Mouse (Mus musculus) heart, postnatal 36 days (tissue): Measurements from ENCODE around the gene Sgms1. TPM values are rescaled to one million over a fixed set of nuclear protein-coding genes. Genes with fewer than 3 reads are reported as not detected.
A peak's percentile ranks its signal among the peaks of the same experiment; 100 is the strongest.

Experiments used
- DNase-seq, 2 experiments: peaks; one replicate each; pipeline ENCODE4 v3.0.0; 2021 to 2022
- intact Hi-C: fragments of 180-260 bp; cut with DNase I; formaldehyde crosslinking; loops from one replicate; pipeline ENCODE4 v1.15.1; 2025
- total RNA-seq, 2 experiments: library from RNA; stranded (reverse); gene quantifications; 2 replicates each; pipeline ENCODE4 v1.2.3; 2021

Gene Sgms1
- total RNA-seq, 2 experiments from 2014 or later: 60.2 to 76.0 TPM

GRCm38 (mm10) chr19:32196976-32197819 lies 192.3 kb downstream of the Sgms1 start:
- peak in 1 of 2 experiments; percentile 34 for DNase-seq
- intact Hi-C loops: loop anchor here (5.0 kb wide), 1 partner anchor 190 kb away; the partner anchor contains the start of gene Sgms1

- peak in 1 of 2 experiments; percentile 48 for DNase-seq
- intact Hi-C loops: loop anchor here (5.0 kb wide), 1 partner anchor 191 kb away; the partner anchor contains the start of gene Sgms1
These were observed 193.3 kb downstream of the Sgms1 start for GRCm38 (mm10) chr19:32196222-32196621.

DNA sequence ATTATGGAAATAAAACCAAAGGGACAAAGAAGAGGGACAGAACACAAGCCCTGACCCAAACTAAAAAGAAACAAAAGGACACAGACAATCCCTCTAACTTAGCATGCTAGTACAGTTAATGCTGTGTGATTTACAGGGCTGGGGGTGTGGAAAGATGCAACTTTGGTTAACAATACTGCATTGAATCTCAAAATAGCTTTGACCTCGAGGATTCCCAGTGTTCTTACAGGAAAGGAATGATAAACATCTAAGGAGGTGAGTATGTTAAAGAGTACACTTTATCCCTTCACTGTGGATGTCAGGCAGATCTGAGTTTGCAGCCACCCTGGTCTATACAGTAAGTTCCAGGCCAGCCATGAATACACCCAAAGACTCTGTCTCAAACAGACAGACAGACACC lies 194.7 kb downstream of the Sgms1 start:
- no peak for DNase-seq
- intact Hi-C loops: loop anchor here (5.0 kb wide), 1 partner anchor 192 kb away; the partner anchor contains the start of gene Sgms1

GRCm38 (mm10) chr19:32194074-32194473 lies 195.4 kb downstream of the Sgms1 start:
- intact Hi-C loops: no loop called here
- no peak for DNase-seq

DNA sequence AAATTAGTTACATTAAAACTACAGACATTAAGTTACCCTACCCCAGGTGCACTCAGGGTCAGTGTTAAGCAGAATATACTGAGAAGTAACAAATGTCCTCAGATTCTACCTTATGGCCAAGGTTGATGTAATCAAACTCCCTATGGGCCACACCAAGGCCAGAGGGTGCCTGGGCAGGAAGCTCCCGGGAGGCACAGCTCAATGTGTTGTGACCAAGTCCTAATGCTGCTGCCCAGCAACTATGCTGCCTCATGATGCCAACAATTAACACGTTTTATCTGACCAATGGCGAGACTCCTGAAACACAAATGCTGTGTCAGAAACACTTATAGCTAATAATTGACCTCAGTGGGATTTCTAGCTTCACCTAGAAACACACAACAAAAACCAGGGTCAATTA lies 197.9 kb downstream of the Sgms1 start:
- intact Hi-C loops: no loop called here
- no peak for DNase-seq

- intact Hi-C loops: no loop called here
- no peak for DNase-seq
These were observed 199.6 kb downstream of the Sgms1 start for GRCm38 (mm10) chr19:32189961-32190360.

- intact Hi-C loops: no loop called here
- no peak for DNase-seq
These were observed 200.5 kb downstream of the Sgms1 start for GRCm38 (mm10) chr19:32189036-32189436.

- DNase-seq: peak in 1 of 2 experiments; percentile 54
- intact Hi-C loops: no loop called here
These were observed 202.9 kb downstream of the Sgms1 start for GRCm38 (mm10) chr19:32186594-32187092.

DNA sequence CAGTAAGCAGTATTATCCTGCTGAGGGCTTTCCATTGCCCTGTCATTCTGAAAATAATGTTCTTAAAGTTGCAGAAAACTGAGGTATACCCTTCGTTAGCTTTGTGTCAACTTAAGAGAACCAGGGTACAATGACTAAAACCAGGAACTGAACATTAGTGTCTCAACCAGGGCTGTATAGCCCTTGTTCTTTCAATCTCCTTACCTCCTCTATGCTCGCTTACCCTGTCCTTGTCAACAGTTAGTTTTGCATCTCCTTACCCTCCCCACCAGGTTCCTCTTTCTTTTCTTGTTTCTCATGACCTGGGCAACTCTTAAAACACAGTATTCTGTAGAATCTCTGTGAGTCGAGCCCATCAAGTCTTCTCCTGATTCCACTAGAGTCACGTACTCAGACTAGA lies 206.5 kb downstream of the Sgms1 start:
- DNase-seq: no peak
- intact Hi-C loops: loop anchor here (2.0 kb wide), 1 partner anchor 122 kb away; no protein-coding TSS in a partner anchor

- intact Hi-C loops: loop anchor here (2.0 kb wide), 1 partner anchor 122 kb away; no protein-coding TSS in a partner anchor
These were observed 207.0 kb downstream of the Sgms1 start for GRCm38 (mm10) chr19:32182471-32182870.

GRCm38 (mm10) chr19:32181721-32182394 lies 207.7 kb downstream of the Sgms1 start:
- peak in 1 of 2 experiments; percentile 56 for DNase-seq
- intact Hi-C loops: loop anchor here (2.0 kb wide), 1 partner anchor 123 kb away; no protein-coding TSS in a partner anchor

More at GRCm38 (mm10) chr19:32182471-32182870, 207.0 kb downstream of the Sgms1 start:
- no peak for DNase-seq

DNA sequence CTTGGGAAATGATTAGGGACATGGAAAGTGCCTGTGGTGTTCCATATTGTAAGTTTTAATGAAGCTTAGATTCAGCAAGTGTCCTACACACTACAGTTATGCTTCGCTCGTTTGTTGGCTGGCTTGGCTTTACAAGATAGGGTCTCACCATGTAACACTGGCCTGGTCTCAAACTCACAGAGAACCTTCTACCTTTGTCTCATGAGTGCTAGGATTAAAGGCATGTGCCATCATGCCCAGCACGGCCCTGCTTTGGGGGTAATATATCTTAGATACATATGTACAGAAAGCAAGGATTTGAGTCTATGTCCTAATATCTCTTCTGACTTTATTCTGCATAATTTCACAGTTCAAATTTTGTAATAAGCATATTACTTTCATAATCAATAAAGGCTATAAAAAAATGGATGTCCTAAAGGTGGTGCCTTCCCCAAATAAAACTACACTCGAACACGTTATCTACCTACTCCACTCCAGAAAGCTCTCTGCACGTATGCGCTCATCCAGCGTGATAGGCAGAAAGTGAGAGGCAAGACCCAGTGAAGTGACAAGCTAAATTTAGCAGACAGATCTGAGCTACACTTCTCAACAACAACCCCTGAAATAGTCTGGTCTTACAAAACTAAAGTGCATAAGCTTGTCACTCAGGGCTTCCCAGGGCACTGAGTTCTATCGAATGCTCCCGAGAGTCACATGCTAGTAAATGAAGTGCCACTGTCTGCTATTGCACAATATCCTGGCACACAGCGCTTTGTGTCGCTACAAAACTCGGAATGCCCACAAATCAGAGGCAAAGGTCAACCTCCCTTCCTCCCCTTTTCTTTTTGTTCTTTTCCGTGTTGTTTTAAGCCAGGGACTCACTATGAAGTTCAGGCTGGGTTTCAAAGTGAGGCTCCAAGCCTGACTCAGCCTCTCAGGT lies 208.5 kb downstream of the Sgms1 start:
- intact Hi-C loops: no loop called here
- DNase-seq: peak; percentile 67 to 73

DNA sequence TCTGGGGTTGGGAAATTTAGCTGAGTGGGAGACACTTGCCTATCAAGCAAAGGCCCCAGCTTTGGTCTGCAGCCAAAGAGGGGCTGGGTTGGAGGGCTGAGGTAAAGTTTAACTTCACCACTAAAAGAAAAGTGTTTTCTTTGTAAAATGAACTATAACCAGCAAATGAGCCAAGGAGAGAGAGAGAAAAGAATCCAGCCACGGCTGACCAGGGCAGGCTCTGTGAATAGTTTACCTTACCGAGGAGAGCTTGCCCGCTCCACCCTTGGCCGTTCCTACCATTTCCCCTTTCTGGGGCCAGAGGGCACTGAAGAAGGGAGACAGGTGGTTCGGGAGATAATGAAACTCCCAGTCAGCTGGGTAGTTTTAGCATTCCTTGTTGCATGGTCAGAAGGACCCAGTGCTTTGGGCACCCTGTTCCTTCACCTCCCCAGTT lies 209.5 kb downstream of the Sgms1 start:
- intact Hi-C loops: loop anchor here (5.0 kb wide), 1 partner anchor 208 kb away; no protein-coding TSS in a partner anchor
- peak in 1 of 2 experiments; percentile 61 for DNase-seq

DNA sequence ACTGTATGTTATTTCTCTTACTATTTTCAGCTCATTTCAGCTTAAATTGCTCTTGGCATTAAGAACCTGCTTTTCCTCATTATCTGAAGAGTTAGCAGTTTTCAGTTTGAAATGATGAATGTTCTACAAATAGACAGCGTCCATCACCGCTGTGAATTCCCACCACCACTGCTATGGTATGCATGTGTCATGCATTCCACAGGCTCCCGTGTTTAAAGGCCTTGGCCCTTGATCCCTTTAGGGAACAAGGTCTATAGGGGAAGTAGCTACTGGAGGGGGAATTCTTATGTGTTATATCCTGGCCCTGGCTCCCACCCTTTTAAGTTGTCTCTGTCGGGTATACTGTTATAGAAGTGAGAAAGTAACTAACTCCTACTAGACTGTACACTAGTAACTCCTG lies 210.0 kb downstream of the Sgms1 start:
- intact Hi-C loops: loop anchor here (5.0 kb wide), 1 partner anchor 207 kb away; no protein-coding TSS in a partner anchor
- no peak for DNase-seq

DNA sequence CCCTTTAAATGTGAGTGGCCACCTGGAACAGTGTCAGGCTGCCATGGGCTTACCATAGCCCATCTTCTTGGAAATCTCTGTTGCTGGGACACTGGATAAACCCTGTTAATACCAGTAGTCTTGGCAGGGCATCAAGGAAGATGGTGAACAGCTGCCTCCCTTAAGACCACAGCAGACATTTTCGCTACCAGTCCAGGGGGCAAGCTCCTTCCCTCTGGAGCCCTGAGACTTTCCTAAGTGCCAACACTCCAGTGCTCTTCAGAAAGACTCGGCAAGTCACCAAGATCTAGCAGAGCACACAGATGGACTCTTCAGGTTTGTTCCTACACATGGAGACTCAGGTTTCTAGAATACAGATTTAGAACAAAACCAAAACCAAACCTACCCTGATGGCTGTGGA lies 211.4 kb downstream of the Sgms1 start:
- intact Hi-C loops: loop anchor here (5.0 kb wide), 1 partner anchor 206 kb away; no protein-coding TSS in a partner anchor
- no peak for DNase-seq

GRCm38 (mm10) chr19:32176458-32176857 lies 213.1 kb downstream of the Sgms1 start:
- no peak for DNase-seq
- intact Hi-C loops: loop anchor here (5.0 kb wide), 1 partner anchor 204 kb away; no protein-coding TSS in a partner anchor

- intact Hi-C loops: loop anchor here (5.0 kb wide), 1 partner anchor 204 kb away; no protein-coding TSS in a partner anchor
- no peak for DNase-seq
These were observed 213.5 kb downstream of the Sgms1 start for GRCm38 (mm10) chr19:32175991-32176390.

GRCm38 (mm10) chr19:32175013-32175412 lies 214.5 kb downstream of the Sgms1 start:
- intact Hi-C loops: loop anchor here (5.0 kb wide), 1 partner anchor 203 kb away; no protein-coding TSS in a partner anchor
- DNase-seq: no peak

- intact Hi-C loops: no loop called here
- DNase-seq: no peak
These were observed 215.0 kb downstream of the Sgms1 start for GRCm38 (mm10) chr19:32174561-32174960.
